Mouse (Mus musculus) right cerebral cortex, postnatal 25 days (tissue): ENCODE data around the gene Baiap3.

ENCODE experiments used
- DNase-seq: peaks from one replicate; pipeline ENCODE4 v3.0.0; 2022

Gene Baiap3

DNA sequence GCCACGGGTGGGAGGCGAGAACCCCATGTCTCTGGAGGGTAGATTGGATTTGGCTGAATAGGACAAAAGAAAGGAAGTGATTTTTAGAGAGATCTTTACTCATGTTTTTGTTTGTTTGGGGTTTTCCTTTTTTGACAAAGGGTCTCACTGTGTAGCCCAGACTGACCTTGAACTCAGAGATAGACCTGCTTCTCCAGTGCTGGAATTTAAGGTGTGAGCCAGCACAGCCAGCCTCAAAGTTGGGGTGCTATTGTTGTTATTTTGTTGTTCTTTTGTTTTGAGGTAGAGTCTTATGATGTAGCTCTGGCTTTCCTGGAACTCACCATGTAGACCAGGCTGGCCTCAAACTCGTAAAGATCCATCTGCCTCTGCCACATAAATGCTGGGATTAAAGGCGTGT is 53.8 kb downstream of the Baiap3 start:
- DNase-seq = no peak
